Mouse (Mus musculus) adrenal gland, postnatal 10 days (tissue): ENCODE results near the gene Haus2. TPM values are rescaled to one million over a fixed set of nuclear protein-coding genes. Genes with fewer than 3 reads are reported as not detected.

ENCODE experiments used
- DNase-seq: peaks from one replicate; pipeline ENCODE4 v3.0.0; 2021; ENCODE audit warnings: mixed read lengths
- total RNA-seq, 2 experiments: library from RNA; stranded (reverse); gene quantifications; 2 replicates each; pipeline ENCODE4 v1.2.3; 2021

Gene Haus2
- total RNA-seq, 2 experiments from 2014 or later, result 14.1 to 14.9 TPM

- DNase-seq, result no peak
These were observed 54.4 kb downstream of the Haus2 start for GRCm38 (mm10) chr2:120663491-120664154.

- peak; percentile 35 for DNase-seq
These were observed 58.3 kb downstream of the Haus2 start for GRCm38 (mm10) chr2:120667446-120667845.

- no peak for DNase-seq
These were observed 61.1 kb downstream of the Haus2 start for GRCm38 (mm10) chr2:120670253-120670652.

Other genes with a start within 250 kb of the Haus2 start
- 10 to 100 TPM; 30.3 to 45.3 TPM for gene Ganc, start 205.5 kb upstream of the Haus2 start, total RNA-seq
- gene Tmem87a, start 205.3 kb upstream of the Haus2 start, total RNA-seq, result 10 to 100 TPM; 30.7 to 38.3 TPM
- 1 to 10 TPM; 4.7 to 6.5 TPM for gene Capn3, start 153.4 kb upstream of the Haus2 start, total RNA-seq
- gene Zfp106, start 45.5 kb upstream of the Haus2 start, total RNA-seq, result 100 to 1,000 TPM in 1 of 2 experiments, 10 to 100 TPM in 1; 85.6 to 107 TPM
- gene Snap23, start 41.7 kb upstream of the Haus2 start, total RNA-seq, result 10 to 100 TPM; 45.7 to 53.2 TPM
- gene Lrrc57, start 137 bp downstream of the Haus2 start, total RNA-seq, result 10 to 100 TPM; 13.5 to 18.1 TPM
- gene Stard9, start 19.7 kb downstream of the Haus2 start, total RNA-seq, result 10 to 100 TPM; 11.6 to 23.7 TPM
- 10 to 100 TPM; 13.2 to 20.8 TPM for gene Cdan1, start 240.7 kb downstream of the Haus2 start, total RNA-seq
- gene Ttbk2, start 241.2 kb downstream of the Haus2 start, total RNA-seq, result 10 to 100 TPM; 10.8 to 14.1 TPM